Mouse (Mus musculus): ENCODE results near the gene Dnajc7.
"Not testable (repeated sequence)": the region's sequence is repeated elsewhere in the genome, so short reads cannot be mapped to it uniquely, and the experiment has no call there.

Dnajc7 gene

GRCm38 (mm10) chr11:100613241-100613640, 6.7 kb downstream of the Dnajc7 start:
- peak; percentile 69 for DNase-seq

GRCm38 (mm10) chr11:100611627-100612026, 8.3 kb downstream of the Dnajc7 start:
- DNase-seq = no peak

GRCm38 (mm10) chr11:100609997-100610680, 9.8 kb downstream of the Dnajc7 start:
- DNase-seq = peak; percentile 33

- no peak for DNase-seq
Measured at GRCm38 (mm10) chr11:100609355-100609996, 10.5 kb downstream of the Dnajc7 start.

GRCm38 (mm10) chr11:100608796-100609195, 11.2 kb downstream of the Dnajc7 start:
- peak; percentile 50 for DNase-seq

- DNase-seq = no peak
Measured at GRCm38 (mm10) chr11:100607121-100607520, 12.8 kb downstream of the Dnajc7 start.

GRCm38 (mm10) chr11:100605451-100605850, 14.5 kb downstream of the Dnajc7 start:
- DNase-seq = no peak

GRCm38 (mm10) chr11:100604321-100605005, 15.5 kb downstream of the Dnajc7 start:
- DNase-seq = no peak

- no peak for DNase-seq
Measured at GRCm38 (mm10) chr11:100603813-100604212, 16.2 kb downstream of the Dnajc7 start.

GRCm38 (mm10) chr11:100603155-100603554, 16.8 kb downstream of the Dnajc7 start:
- no peak for DNase-seq

GRCm38 (mm10) chr11:100601372-100601771, 18.6 kb downstream of the Dnajc7 start:
- no peak for DNase-seq

GRCm38 (mm10) chr11:100598074-100598473, 21.9 kb downstream of the Dnajc7 start:
- no peak for DNase-seq

GRCm38 (mm10) chr11:100595533-100595932, 24.4 kb downstream of the Dnajc7 start:
- no peak for DNase-seq

- DNase-seq = no peak
Measured at GRCm38 (mm10) chr11:100594608-100595007, 25.4 kb downstream of the Dnajc7 start.

GRCm38 (mm10) chr11:100592346-100593046, 27.5 kb downstream of the Dnajc7 start:
- DNase-seq = no peak

GRCm38 (mm10) chr11:100588462-100588861, 31.5 kb downstream of the Dnajc7 start:
- no peak for DNase-seq

- DNase-seq = no peak
Measured at GRCm38 (mm10) chr11:100585148-100585547, 34.8 kb downstream of the Dnajc7 start.

GRCm38 (mm10) chr11:100584561-100584961, 35.4 kb downstream of the Dnajc7 start:
- no peak for DNase-seq

GRCm38 (mm10) chr11:100582836-100583235, 37.1 kb downstream of the Dnajc7 start:
- DNase-seq = no peak

- DNase-seq = not testable (repeated sequence)
Measured at GRCm38 (mm10) chr11:100582413-100582812, 37.6 kb downstream of the Dnajc7 start.

- peak; percentile 23 for DNase-seq
Measured at GRCm38 (mm10) chr11:100581756-100582155, 38.2 kb downstream of the Dnajc7 start.

GRCm38 (mm10) chr11:100580275-100580674, 39.7 kb downstream of the Dnajc7 start:
- no peak for DNase-seq

GRCm38 (mm10) chr11:100579116-100579799, 40.7 kb downstream of the Dnajc7 start:
- peak; percentile 17 for DNase-seq

Measured in lung, postnatal 36 days (tissue).